Mouse (Mus musculus) intestine, postnatal 0 days (tissue): ENCODE measurements around the gene Ankrd54. TPM values are rescaled to one million over a fixed set of nuclear protein-coding genes. Genes with fewer than 3 reads are reported as not detected.

Experiments used
- ATAC-seq: fragments of 200-750 bp; cut with Nextera tagmentation; 2 replicates; pipeline ENCODE4 v1.8.0; 2017; ENCODE audit warnings: mild to moderate bottlenecking, moderate TSS enrichment, moderate library complexity
- H3K27ac ChIP-seq: fragments of 300-500 bp; sonication (generic); 2 replicates; pipeline ENCODE4 v1.5.1; 2014; ENCODE audit warnings: mild to moderate bottlenecking, low read depth, low read length, moderate library complexity
- H3K27me3 ChIP-seq: fragments of 300-500 bp; sonication (generic); replicated peaks from 2 replicates; pipeline ENCODE4 v1.6.1; 2014; ENCODE audit warnings: low read length, mixed read lengths; ENCODE audit not compliant: control insufficient read depth, insufficient read depth
- H3K36me3 ChIP-seq: fragments of 300-500 bp; sonication (generic); 2 replicates; pipeline ENCODE4 v1.6.1; 2014; ENCODE audit warnings: mild to moderate bottlenecking, moderate library complexity; ENCODE audit not compliant: control insufficient read depth, insufficient read depth
- H3K4me1 ChIP-seq: fragments of 300-500 bp; sonication (generic); replicated peaks from 2 replicates; pipeline ENCODE4 v1.6.1; 2014; ENCODE audit warnings: antibody characterized with exemption, low read length, mixed read lengths; ENCODE audit not compliant: control insufficient read depth, insufficient read depth
- H3K4me2 ChIP-seq: fragments of 300-500 bp; sonication (generic); replicated peaks from 2 replicates; pipeline ENCODE4 v1.6.1; 2014; ENCODE audit warnings: low read depth, mild to moderate bottlenecking, moderate library complexity
- H3K4me3 ChIP-seq: fragments of 300-500 bp; sonication (generic); 2 replicates; pipeline ENCODE4 v1.5.1; 2014; ENCODE audit warnings: low read depth, low read length
- H3K9ac ChIP-seq: fragments of 300-500 bp; sonication (generic); 2 replicates; pipeline ENCODE4 v1.6.1; 2014; ENCODE audit warnings: mild to moderate bottlenecking, low read depth, low read length
- H3K9me3 ChIP-seq: fragments of 300-500 bp; sonication (generic); 2 replicates; pipeline ENCODE4 v1.6.1; 2016; ENCODE audit warnings: mixed run types; ENCODE audit not compliant: control insufficient read depth
- CTCF ChIP-seq: sonication (generic); IDR thresholded peaks from 2 replicates; pipeline ENCODE4 v1.5.1; 2016; ENCODE audit warnings: low read depth, mild to moderate bottlenecking, control low read depth, antibody characterized with exemption, moderate library complexity
- WGBS: fragments of 180-500 bp; shearing (Covaris S2); extraction: QIAGEN DNeasy Blood & Tissue Kit; methylation state at CpG from one replicate; pipeline ENCODE4 v1.1.7; 2014; 5-methylcytosine and 5-hydroxymethylcytosine counted together
- polyA plus RNA-seq: library from polyadenylated mRNA; unstranded; fragments of >200 nt; fragmentation: Nextera tagmentation; extraction: Ambion mirVana; gene quantifications from 2 replicates; pipeline ENCODE4 v1.2.1, GENCODE M21; 2015

Gene Ankrd54
- polyA plus RNA-seq, 1 experiment from 2014 or later = 44.1 TPM

DNA sequence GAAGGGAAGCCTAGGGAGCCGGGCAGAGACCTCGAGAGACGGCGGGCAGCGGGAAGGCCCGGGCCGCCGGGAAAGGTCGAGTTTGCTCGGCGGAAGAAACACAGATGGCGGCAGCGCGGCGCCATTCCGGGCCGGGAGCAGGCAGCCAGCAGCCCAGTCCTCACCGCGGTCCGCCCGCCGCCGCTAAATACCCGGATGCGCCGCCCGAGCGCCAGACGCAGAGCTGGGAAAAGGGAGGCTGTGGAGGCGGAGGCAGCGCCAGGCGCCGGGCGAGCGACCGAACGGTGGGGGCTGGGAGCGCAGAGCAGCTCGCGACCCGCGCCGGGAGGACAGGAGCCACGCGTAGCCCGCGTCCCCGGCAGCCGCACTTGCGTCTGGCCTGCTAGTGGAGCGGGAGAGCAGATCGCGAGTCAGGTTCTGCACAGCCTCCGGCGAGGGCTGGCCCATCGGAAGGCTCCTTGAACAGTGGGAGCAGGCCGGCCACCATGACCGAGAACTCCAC lies 34.4 kb downstream of the Ankrd54 start, which contains the start of gene H1f0:
Gene H1f0 (plus strand): TSS at position 214 of the 502 bp plus-strand sequence.
- H3K9me3 ChIP-seq = no peaks in the 10 kb centered on the region
- H3K4me1 ChIP-seq = 0 out of 2 replicates have a peak, but pooled peaks cover 2% of the 10 kb centered on the region
- H3K27ac ChIP-seq = peak within 1 kb of the TSS; percentile 98
- ATAC-seq = peak; percentile 75
- under 1% methylated on average over 52 of the region's 58 CpGs for WGBS
- TF ChIP-seq CTCF = no peak
- no peaks in the 10 kb centered on the region for H3K36me3 ChIP-seq
- H3K9ac ChIP-seq = peak within 1 kb of the TSS; percentile 98
- H3K4me3 ChIP-seq = peak within 1 kb of the TSS; percentile 84
- no peaks in the 10 kb centered on the region for H3K27me3 ChIP-seq
- peak within 1 kb of the TSS; percentile 75 for H3K4me2 ChIP-seq

DNA sequence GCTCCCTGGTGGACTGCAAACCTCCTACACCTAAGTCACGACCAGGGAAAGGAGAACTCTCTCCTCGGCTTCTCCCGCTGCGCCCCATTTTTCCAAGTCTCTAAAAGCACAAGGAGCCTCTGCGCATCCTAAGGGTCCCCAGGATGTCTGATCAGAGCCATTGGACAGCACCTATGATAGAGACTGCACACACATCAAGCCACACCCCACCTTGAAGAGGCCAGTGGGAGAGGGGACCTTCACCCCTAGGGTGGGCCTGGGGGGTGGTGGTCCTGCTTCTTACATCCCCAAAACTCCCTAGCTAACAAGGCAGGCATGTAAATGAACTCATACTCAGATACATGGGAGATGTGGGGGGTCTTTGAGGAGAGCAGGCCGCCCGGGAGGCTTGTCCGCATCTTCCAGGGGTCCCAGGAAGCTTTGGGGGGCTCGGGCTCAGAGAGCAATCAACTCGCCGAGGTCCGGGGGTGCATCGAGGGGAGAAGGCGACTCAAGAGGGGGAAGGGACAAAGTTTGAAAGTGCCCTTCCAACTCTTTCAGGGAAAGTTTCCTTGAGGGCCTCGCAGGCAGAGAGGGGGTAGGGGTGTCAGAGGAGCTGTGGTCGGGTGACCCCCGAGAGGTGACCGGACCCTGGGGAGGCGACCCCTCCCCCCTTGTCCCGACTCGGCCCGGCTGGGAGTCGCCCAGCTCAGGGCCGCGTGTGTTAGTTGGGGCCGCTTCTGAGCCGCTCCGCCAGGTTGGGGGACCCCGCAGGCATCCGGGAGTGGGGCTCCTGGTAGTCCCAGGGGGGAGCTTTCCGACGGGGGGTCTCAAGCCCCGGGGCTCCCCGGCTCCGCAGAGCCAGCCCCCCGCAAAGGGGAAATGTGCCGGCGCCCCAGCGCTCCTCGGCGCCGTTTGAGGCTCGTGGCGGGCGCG lies 35.1 kb downstream of the Ankrd54 start:
- no peaks in the 10 kb centered on the region for H3K36me3 ChIP-seq
- no peak for TF ChIP-seq CTCF

DNA sequence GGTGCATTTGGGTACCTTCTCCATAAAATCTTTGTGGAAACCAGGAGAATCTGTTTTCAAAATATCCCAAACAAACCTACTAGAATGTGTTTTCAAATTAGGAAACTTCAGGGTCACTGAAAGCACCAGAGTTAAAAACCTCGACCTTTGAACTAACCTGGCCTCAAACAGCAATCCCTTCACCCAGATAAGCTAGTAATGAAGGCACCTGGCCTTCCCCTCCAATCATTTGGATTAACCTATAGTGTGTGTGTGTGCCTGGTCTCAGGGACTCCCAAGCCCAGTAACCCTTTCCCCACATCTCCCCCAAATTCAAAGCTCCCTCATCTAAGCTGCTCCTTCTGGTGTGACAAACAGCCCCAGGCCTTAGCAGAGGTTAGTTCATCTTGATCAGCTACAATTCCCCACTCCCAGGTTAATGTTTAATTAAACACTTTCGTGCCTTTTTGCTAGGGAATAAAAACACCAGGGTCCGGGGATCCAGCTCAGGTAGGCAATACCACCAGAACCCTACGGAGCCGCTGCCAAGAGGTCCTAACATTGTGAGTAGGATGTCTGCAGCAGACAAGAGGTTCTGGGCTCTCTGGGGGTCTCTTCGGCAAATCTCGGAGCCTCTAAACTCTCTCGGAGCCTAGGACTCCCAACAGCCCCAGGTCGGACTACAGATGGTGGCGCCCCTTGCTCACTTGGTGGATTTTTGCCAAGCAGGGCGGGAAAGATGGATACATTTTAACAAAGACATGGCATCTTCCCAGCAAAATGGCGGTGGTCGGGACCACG lies 36.0 kb downstream of the Ankrd54 start:
- H3K4me1 ChIP-seq = 0 out of 2 replicates have a peak, but pooled peaks cover 2% of the 10 kb centered on the region
- 33% methylated on average over 14 of the region's 14 CpGs for WGBS
- peak overlapping the region; percentile 98 for H3K27ac ChIP-seq
- peak overlapping the region; percentile 98 for H3K9ac ChIP-seq
- no peak for TF ChIP-seq CTCF
- H3K4me3 ChIP-seq = peak overlapping the region; percentile 84
- peak overlapping the region; percentile 75 for H3K4me2 ChIP-seq
- ATAC-seq = no peak
- H3K36me3 ChIP-seq = no peaks in the 10 kb centered on the region
- H3K9me3 ChIP-seq = no peaks in the 10 kb centered on the region
- no peaks in the 10 kb centered on the region for H3K27me3 ChIP-seq

More for the DNA sequence above, 35.1 kb downstream of the Ankrd54 start:
- no peaks in the 10 kb centered on the region for H3K27me3 ChIP-seq
- WGBS = 5% methylated on average over 37 of the region's 46 CpGs
- peak overlapping the region; percentile 84 for H3K4me3 ChIP-seq
- peak overlapping the region; percentile 75 for H3K4me2 ChIP-seq
- no peaks in the 10 kb centered on the region for H3K9me3 ChIP-seq
- no peak for ATAC-seq
- H3K27ac ChIP-seq = peak overlapping the region; percentile 98
- H3K4me1 ChIP-seq = 0 out of 2 replicates have a peak, but pooled peaks cover 2% of the 10 kb centered on the region
- peak overlapping the region; percentile 98 for H3K9ac ChIP-seq

DNA sequence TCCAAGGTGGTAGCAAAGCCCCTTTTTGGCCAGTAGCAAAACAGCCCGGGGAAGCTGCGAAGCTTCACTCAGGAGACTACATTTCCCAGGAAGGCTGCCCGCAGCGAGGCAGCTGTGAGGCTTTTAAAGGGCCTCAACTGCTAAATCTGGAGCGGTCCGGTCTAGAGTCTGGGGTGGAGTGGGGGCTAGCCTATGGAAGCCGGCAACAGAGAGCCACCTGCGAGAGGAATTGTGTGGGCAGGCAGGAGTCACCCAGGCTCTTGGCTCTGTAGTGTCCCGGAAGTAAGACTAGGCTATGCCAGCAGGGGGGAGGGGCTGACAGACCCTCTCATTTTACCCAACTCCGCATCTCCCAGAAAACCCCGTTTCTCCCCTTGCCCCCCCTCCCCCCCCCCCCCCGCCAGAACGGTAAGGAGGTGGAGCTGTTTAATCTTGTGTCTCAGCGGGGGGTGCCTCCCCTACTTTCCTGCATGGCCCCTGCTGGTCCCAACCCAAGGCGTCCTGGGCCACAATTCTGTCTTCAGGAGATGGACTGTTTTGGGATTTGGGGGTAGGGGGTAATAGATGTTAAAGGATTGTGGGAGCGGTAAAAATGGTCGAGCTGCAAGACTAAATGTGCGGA lies 36.9 kb downstream of the Ankrd54 start:
- no peak for TF ChIP-seq CTCF
- no peaks in the 10 kb centered on the region for H3K9me3 ChIP-seq
- H3K4me3 ChIP-seq = 0 out of 2 replicates have a peak overlapping the region, but pooled peaks have one; percentile 4
- no peaks in the 10 kb centered on the region for H3K4me1 ChIP-seq
- no peaks in the 10 kb centered on the region for H3K27me3 ChIP-seq
- H3K9ac ChIP-seq = 0 out of 2 replicates have a peak overlapping the region, but pooled peaks have one; percentile 17
- peak overlapping the region; percentile 75 for H3K4me2 ChIP-seq
- WGBS = 14% methylated on average over 17 of the region's 18 CpGs
- H3K36me3 ChIP-seq = no peaks in the 10 kb centered on the region
- no peak for ATAC-seq
- H3K27ac ChIP-seq = peak overlapping the region; percentile 37; the same call in 1 of the 2 replicates

DNA sequence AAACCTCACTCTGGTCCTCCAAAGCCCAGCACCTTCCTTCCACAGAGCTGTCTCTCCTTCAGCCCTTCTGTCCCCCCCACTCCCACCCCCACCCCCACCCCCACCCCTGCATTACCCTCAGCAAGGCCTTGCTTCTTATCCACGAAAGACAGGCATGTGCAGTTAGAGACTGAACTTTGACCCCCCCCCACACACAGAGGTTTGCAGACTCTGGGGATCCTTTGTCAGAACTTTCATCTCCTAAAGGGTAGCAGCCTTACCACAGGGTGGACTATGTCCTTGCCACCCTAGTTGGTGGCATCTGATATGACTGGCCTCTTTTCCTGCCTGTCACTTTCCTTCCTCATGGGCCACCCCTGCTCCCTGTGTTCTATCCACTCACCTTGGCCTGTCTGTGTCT lies 39.3 kb downstream of the Ankrd54 start:
- Histone ChIP-seq H3K27ac (no peak overlapping the region; the same call in 1 of the 2 replicates), H3K9ac (no peak overlapping the region), H3K36me3 (no peaks in the 10 kb centered on the region), H3K4me2 (no peak overlapping the region), H3K27me3 (no peaks in the 10 kb centered on the region), H3K9me3 (no peaks in the 10 kb centered on the region), H3K4me3 (no peak overlapping the region), H3K4me1 (no peaks in the 10 kb centered on the region)
- ATAC-seq = peak; percentile 43
- WGBS = 33% methylated on average over 1 of the region's 1 CpGs
- no peak for TF ChIP-seq CTCF
